9 mouse cellular contexts compared by ENCODE assay signal in the genomic region with DNA sequence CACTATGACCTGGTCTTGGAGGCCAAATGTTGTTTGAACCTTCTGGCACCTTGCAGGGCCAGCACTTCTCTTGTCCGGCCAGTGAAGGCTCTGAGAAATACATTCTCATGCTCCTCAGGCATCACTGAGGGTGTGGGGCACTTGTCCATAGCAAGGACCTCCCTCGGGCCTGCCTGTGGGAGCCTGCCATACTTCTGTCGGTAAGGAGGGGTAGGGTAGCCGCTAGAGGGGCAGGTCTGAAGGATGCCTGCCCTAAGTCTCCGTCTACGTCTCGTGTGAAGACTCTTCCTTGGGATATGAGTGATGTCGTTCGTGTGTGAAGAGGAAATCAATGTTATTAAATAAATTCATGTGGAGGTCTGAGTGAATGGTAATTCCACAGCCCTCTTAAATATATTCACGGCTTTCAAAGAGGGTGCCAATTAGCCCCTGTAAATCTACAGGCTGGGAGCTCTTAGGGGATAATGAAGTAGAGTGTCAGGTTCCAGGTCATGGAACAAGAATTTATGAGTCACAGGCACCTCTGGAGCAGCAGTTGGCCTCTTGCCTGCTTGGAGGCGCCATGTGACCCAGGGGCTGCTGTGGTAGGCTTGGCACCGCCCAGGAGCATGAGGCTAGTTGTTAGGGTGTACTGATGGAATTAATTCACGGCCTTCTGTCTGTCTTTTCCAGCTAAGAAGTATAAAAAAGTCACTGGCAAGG.
DNase-seq lines count a peak whose midpoint lies in the region; ATAC-seq and TF ChIP-seq lines count a peak whose summit lies in the region.
"Had no signal": no experiment of that assay in that cellular context is flagged by ENCODE, and none has a peak within 500 bp of the region (broad histone marks: within the 10 kb centered on the region; RNA-seq: fewer than 3 reads in every experiment).

No protein-coding gene starts in this region.

- no peaks in the 10 kb centered on the region for H3K27me3 ChIP-seq in heart, embryonic 14.5 days (ENCODE audit: control insufficient read depth, insufficient read depth, low read length)
- H3K27me3 ChIP-seq: embryonic facial prominence, embryonic 13.5 days had no signal

- TF ChIP-seq CTCF in layer of hippocampus, adult 2 months (conservative IDR thresholded peaks at IDR 0.05): no peak

- peak overlapping the region; percentile 71 to 82 for H3K27ac ChIP-seq in heart, embryonic 14.5 days (replicated peaks in 1 of 2; ENCODE audit: control insufficient read depth in 1 of 2, insufficient read depth in 1 of 2, low read depth in 2 of 2, low read length in 2 of 2)
- H3K27ac ChIP-seq in layer of hippocampus, adult 2 months: no peak overlapping the region
- H3K27ac ChIP-seq: embryonic facial prominence, embryonic 13.5 days had no signal

- H3K4me3 ChIP-seq in heart, embryonic 14.5 days (ENCODE audit: control insufficient read depth in 1 of 2, insufficient read depth in 1 of 2, low read depth in 1 of 2, low read length in 2 of 2): no peak overlapping the region
- no peak overlapping the region for H3K4me3 ChIP-seq in layer of hippocampus, adult 2 months
- H3K4me3 ChIP-seq: embryonic facial prominence, embryonic 13.5 days had no signal

- 57% methylated on average over 13 of the region's 13 CpGs for WGBS in heart, embryonic 14.5 days

- no peaks in the 10 kb centered on the region for H3K9me3 ChIP-seq in heart, embryonic 14.5 days (ENCODE audit: control insufficient read depth, low read length)
- H3K9me3 ChIP-seq: embryonic facial prominence, embryonic 13.5 days had no signal

- H3K9ac ChIP-seq in heart, embryonic 14.5 days (ENCODE audit: low read length): no peak overlapping the region
- H3K9ac ChIP-seq: embryonic facial prominence, embryonic 13.5 days had no signal

- peaks cover 15 to 26% of the 10 kb centered on the region in 2 experiments for H3K4me1 ChIP-seq in heart, embryonic 14.5 days (ENCODE audit: control insufficient read depth in 2 of 2, insufficient read depth in 2 of 2, low read length in 2 of 2)

- peaks cover 56% of the 10 kb centered on the region for H3K36me3 ChIP-seq in heart, embryonic 14.5 days (ENCODE audit: control insufficient read depth, insufficient read depth, low read length)

- H3K4me2 ChIP-seq in heart, embryonic 14.5 days (ENCODE audit: low read length): peak overlapping the region; percentile 30
- H3K4me2 ChIP-seq: embryonic facial prominence, embryonic 13.5 days had no signal

- peak; percentile 80 for DNase-seq in 3134 (ENCODE audit: extremely low read depth, insufficient read length, low spot score)
- peak; percentile 41 for DNase-seq in adipocyte (ENCODE audit: low spot score)
- peak; percentile 89 for DNase-seq in kidney, postnatal 14 days
- DNase-seq in spleen, postnatal 4 days (ENCODE audit: low spot score in 2 of 2): no peak
- no peak for DNase-seq in layer of hippocampus, postnatal 14 days (ENCODE audit: low spot score in 2 of 2)
- no peak for DNase-seq in layer of hippocampus, adult 2 months (ENCODE audit: low spot score in 2 of 2)
- no peak for DNase-seq in spleen, adult 12 weeks (ENCODE audit: low spot score)

- peak; percentile 83 for ATAC-seq in heart, embryonic 14.5 days (ENCODE audit: insufficient number of reproducible peaks, insufficient read depth, low FRiP score, low read depth)

Comparison
In these comparisons a context has a peak if more than half of its experiments do, and no peak if none do; other contexts are left out.
1. DNase-seq: peak in 3134 (single experiment), adipocyte (single experiment) and kidney, postnatal 14 days (single experiment); none in spleen, postnatal 4 days (0 of 2), layer of hippocampus, postnatal 14 days (0 of 2), layer of hippocampus, adult 2 months (0 of 2) and spleen, adult 12 weeks (single experiment).